In the genomic region with DNA sequence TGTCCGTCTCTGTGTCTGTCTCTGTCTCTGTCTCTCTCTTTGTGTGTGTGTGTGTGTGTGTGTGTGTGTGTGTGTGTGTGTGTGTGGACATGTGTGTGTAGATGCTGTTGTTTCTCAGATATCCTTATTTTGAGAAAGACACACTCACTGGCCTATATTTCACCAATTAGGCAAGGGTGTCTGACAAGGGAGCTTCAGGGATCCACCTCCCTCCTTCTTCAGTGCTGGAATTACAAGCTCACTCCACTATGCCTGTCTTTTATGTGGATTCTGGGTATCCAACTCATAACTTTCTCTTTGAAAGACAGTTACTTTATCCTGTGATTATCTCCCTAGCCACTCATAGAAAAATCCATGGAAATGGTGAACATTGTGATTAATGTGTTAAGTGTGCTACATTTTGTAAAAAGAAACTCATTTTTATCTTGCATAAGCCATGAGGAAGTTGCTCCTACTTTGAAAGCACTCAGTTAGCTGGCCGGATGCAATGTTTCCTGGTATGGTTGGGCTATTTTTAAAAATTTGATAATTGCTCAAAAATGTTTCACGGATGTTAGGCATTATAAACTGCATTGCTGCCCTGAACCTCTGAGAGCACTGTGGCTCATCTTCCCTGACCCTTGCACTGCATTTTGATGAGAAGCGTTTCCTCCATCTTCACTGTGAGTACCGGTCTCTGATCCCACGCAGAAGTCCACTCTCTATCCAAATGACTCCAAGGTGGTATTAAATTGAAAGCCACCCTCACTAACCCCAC, we compare ENCODE assay signal across 8 mouse cellular contexts. TPM values are rescaled to one million over a fixed set of nuclear protein-coding genes. Genes with fewer than 3 reads are reported as not detected.
DNase-seq lines count a peak whose midpoint lies in the region; ATAC-seq and TF ChIP-seq lines count a peak whose summit lies in the region.
"Not testable (repeated sequence)": the region's sequence is repeated elsewhere in the genome, so short reads cannot be mapped to it uniquely, and the experiment has no call there.

Gene Ifi47 (plus strand): TSS at position 587 of the 757 bp plus-strand sequence.

- peak within 1 kb of the TSS; percentile 73 for H3K27ac ChIP-seq in embryonic fibroblast, embryonic 13.5 days (ENCODE audit: insufficient read depth, low read length)
- H3K27ac ChIP-seq in heart, embryonic 15.5 days, result peak within 1 kb of the TSS; percentile 61; the same call in 1 of the 2 replicates
- H3K27ac ChIP-seq in thymus, adult 2 months (ENCODE audit: control insufficient read depth, insufficient read depth, low read length), result not testable (repeated sequence)

- not testable (repeated sequence) for TF ChIP-seq CTCF in embryonic fibroblast, embryonic 13.5 days (IDR thresholded peaks at IDR 0.05; ENCODE audit: borderline replicate concordance, insufficient read depth, low read length); thymus, adult 2 months (IDR thresholded peaks at IDR 0.05; ENCODE audit: borderline replicate concordance, control insufficient read depth, extremely low read depth, insufficient read depth, low read length, poor library complexity)

- WGBS in heart, embryonic 15.5 days, result 44% methylated on average over 6 of the region's 6 CpGs
- 57% methylated on average over 6 of the region's 6 CpGs for WGBS in large intestine, adult 2 months
- 38% methylated on average over 6 of the region's 6 CpGs for WGBS in thymus, adult 2 months

- H3K9me3 ChIP-seq in heart, embryonic 15.5 days (replicated peaks), result not testable (repeated sequence)

- not testable (repeated sequence) for H3K9ac ChIP-seq in heart, embryonic 15.5 days

- ATAC-seq in heart, embryonic 15.5 days (replicated peaks; ENCODE audit: insufficient number of reproducible peaks, insufficient read depth, low FRiP score, low read depth), result 0 out of 2 replicates have a peak, but pooled peaks have one; percentile 27
- peak; percentile 82 for ATAC-seq in megakaryocyte progenitor cell, adult 5-6 weeks (replicated peaks; ENCODE audit: poor library complexity)

- not testable (repeated sequence) for H3K4me3 ChIP-seq in embryonic fibroblast, embryonic 13.5 days (ENCODE audit: insufficient read depth, low read length); heart, embryonic 15.5 days; thymus, adult 2 months (ENCODE audit: control insufficient read depth, insufficient read depth, low read length)

- H3K4me1 ChIP-seq in embryonic fibroblast, embryonic 13.5 days (ENCODE audit: control insufficient read depth, insufficient read depth, low read length); heart, embryonic 15.5 days (replicated peaks); thymus, adult 2 months (replicated peaks; ENCODE audit: control insufficient read depth, insufficient read depth, low read length): not testable (repeated sequence)

- DNase-seq in NIH3T3 (ENCODE audit: low read depth), result peak; percentile 52
- peak; percentile 57 for DNase-seq in kidney, adult 11 months
- not testable (repeated sequence) for DNase-seq in large intestine, adult 2 months (ENCODE audit: low read depth, low spot score); thymus, adult 2 months
- DNase-seq in lung, adult 18-20 months, result peak; percentile 20 to 29

- not testable (repeated sequence) for H3K36me3 ChIP-seq in heart, embryonic 15.5 days; thymus, adult 2 months (ENCODE audit: control insufficient read depth, insufficient read depth, low read length)

- TF ChIP-seq POLR2A in embryonic fibroblast, embryonic 13.5 days (IDR thresholded peaks at IDR 0.05; ENCODE audit: low read depth, low read length); thymus, adult 2 months (IDR thresholded peaks at IDR 0.05; ENCODE audit: control insufficient read depth, extremely low read depth, insufficient read depth, low read length, poor library complexity): not testable (repeated sequence)

- not testable (repeated sequence) for H3K4me2 ChIP-seq in heart, embryonic 15.5 days

- not testable (repeated sequence) for H3K27me3 ChIP-seq in heart, embryonic 15.5 days; thymus, adult 2 months (ENCODE audit: control insufficient read depth, insufficient read depth, low read length)

RNA-seq across cellular contexts. Expression of gene Ifi47, which starts in this region (rescaled TPM):
- 4.8 and 7.6 TPM in 2 replicates for polyA plus RNA-seq in embryonic fibroblast, embryonic 13.5 days (2011; ENCODE audit: insufficient read length, low read depth, missing spikeins)
- 1.4 and 4.3 TPM in 2 replicates for polyA plus RNA-seq in heart, embryonic 15.5 days (2015; fragmentation: Nextera tagmentation; extraction: Ambion mirVana)
- polyA plus RNA-seq in large intestine, adult 2 months (2012; rRNA removed), result 26.9 and 30.2 TPM in 2 replicates
- 129 and 147 TPM in 2 replicates for total RNA-seq in megakaryocyte progenitor cell, adult 5-6 weeks (2015)
- total RNA-seq in megakaryocyte progenitor cell, adult 5-6 weeks (2017), result 54.3 and 57.2 TPM in 2 replicates
- 37.5 and 45.3 TPM in 2 replicates for polyA plus RNA-seq in thymus, adult 2 months (2012; rRNA removed)
